Mouse (Mus musculus): ENCODE measurements around the gene Slc24a4.

Gene Slc24a4

DNA sequence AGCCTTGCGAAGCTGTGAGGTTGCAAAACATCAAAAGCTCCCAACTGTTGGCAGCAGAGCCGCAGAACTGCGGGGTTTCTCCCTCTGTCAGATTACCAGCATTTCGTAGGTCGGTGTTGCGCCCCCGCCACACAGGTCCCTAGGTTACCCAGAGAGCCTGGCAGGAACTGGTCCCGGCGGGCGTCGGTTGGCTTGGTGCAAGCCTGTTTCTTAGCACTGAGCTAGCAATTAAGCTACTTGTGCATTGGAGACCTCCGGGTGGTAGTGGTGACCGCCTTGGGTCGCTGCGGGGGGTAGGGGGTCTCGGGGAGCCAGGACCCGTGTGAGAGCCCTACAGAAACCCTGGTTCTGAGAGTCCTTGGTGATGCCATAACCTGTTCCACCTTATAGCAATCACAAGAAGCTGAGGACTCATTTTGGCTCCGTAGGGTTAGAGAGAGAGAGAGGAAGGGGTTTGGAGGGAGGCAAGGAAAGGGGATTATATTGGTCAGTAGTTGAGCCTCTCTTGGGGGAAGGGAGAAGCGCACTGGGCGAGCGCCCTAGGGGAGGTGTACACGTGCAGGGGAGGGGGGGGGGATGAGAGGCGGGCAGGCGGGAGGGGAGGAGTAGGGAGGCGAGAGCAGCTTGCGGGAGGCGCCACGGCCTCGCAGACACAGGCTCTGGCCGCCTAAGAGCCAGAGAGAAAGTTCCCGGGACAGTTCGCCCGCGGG lies at the start of gene Slc24a4:
Slc24a4 (plus strand) TSS at position 653 of the 710 bp plus-strand sequence.
- CTCF ChIA-PET = interaction anchor here (0.6 kb wide), 1 partner anchor 291 kb away, joined by 3 read pairs; no protein-coding TSS in a partner anchor

GRCm38 (mm10) chr12:102082648-102083425 lies 45.7 kb upstream of the Slc24a4 start:
- CTCF ChIA-PET = no interaction called here

DNA sequence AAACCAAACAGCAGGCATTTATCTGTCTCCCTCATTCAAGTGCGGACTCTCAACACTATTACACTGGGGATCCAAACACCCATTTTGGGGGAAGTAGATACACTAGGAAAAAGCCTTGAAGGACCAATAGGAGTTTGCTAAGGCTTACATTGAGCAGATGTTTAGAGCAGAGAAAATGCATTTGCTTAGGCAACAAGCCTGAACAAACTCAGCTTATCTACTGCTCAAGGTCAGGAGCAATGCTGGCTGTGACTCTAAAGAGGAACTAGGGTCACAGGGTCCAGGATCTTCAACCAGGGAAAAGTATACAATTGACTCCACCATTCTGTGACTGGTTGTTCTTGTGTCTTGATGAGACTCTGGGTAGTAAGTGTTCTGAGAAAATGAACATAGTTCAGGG lies 38.0 kb upstream of the Slc24a4 start:
- CTCF ChIA-PET = no interaction called here

- CTCF ChIA-PET = no interaction called here
Measured at GRCm38 (mm10) chr12:102092342-102093094, 36.0 kb upstream of the Slc24a4 start.

DNA sequence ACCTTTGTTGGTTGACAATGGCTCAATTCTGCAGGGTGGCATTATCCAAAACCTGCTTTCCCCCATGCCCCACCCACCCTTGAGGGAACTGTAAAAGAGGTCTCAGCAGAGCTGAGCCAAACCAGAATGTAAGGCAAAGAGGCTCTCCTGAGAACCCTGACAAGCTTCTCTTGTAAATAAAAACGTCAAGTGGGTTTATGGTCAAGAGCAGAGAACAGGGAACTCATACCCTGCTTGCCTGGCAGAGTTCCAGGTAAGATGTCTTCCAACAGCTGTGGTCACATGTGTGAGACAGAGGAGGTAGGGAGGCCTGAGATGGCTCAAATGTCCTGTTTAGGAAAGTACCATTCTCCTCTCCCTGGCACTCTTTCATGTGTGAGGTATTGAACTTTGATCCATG lies 22.5 kb upstream of the Slc24a4 start:
- CTCF ChIA-PET = no interaction called here

DNA sequence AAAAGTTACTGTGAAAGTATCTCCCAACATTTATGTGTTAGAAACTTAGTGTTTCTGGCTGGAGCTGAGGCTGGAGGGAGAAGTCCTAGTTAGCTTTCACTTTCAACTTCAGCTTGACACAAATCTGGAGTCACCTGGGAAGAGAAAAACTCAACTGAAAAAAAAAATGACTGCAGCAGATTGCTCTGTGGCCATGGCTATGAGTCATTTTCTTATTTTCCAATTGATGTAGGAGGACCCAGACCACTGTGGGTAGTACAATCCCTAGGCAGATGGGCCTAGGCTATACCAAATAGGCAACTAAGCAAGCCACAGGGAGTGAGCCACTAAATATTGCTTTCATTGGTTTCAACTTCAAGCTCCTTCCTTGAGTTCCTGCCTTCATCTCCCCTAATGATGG lies 19.7 kb upstream of the Slc24a4 start:
- CTCF ChIA-PET = no interaction called here

GRCm38 (mm10) chr12:102112491-102112890 lies 16.0 kb upstream of the Slc24a4 start:
- CTCF ChIA-PET = no interaction called here

- CTCF ChIA-PET = no interaction called here
Measured at GRCm38 (mm10) chr12:102112901-102113300, 15.6 kb upstream of the Slc24a4 start.

- CTCF ChIA-PET = no interaction called here
Measured at GRCm38 (mm10) chr12:102113391-102113790, 15.1 kb upstream of the Slc24a4 start.

- CTCF ChIA-PET = no interaction called here
Measured at GRCm38 (mm10) chr12:102116580-102116979, 12.0 kb upstream of the Slc24a4 start.

DNA sequence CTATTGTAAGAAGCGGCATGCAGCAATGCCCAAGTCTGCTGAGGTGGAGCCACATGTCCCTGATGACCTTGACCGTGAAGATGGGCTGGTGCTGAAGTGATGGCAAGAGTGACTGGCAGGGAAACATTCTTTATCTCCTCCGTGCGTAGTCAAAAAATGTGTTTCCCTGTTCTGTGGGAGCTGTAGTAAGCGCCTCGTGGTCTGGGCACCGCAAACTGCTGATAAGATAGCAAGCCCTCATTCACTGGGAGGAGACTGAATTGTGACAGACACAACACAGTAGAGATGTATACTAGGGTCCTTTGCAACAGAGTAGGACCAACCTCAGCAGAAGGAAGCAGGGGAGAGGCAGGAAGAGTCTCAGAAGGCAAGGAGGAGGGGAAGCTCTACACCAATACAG lies 10.5 kb upstream of the Slc24a4 start:
- CTCF ChIA-PET = no interaction called here

DNA sequence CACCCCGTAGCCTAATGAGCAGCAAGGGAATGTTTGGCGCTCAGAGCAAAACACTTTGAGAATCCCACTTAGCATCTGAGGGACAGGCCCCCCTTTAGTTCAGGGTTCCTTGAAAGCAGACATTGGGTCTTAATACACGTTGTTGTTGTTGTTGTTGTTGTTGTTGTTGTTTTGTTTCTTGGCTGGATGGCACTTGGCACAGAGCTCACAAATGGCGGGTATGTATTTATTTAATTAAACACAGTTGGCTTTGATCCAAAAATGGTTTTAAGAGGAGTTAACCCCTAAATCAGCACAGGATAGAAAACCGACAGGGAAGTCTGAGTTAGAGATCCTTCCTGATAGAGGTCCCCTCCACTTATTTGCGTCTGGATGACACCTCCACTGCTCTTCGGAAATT lies 932 bp upstream of the Slc24a4 start:
- CTCF ChIA-PET = no interaction called here

DNA sequence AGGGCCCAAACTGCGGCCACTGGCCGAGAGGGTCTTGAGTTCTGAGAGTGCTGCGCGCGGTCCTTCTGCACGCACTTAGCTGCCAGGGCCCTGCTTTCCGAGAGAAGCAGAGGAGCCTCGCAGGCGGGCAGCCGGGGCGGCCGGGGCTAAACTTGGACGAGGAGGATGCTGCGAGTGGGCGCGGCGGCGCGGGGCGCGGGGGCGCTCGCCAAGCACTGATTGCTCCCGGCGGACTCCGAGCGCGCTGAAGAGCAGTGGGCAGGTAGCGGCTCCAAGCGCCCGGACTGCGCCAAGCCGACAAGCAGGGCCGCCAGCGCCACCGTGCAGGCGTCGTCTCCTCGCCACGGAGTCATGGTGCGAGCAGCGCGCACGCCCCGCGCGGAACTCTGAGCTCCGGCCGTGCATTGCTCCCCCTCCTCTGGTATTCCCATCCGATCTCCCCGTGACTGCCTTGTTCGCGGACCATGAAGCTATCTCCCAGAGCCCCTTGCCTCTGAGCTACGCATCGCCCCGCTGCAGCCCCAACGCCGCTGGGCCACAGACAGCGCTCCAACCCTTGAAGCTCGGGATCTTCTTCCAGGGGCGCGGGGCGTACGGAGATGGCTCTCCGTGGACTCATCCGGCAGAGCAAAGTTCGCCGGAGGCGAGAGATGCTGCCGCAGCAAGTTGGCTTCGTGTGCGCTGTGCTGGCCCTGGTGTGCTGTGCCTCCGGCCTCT lies 416 bp downstream of the Slc24a4 start:
- CTCF ChIA-PET = interaction anchor here (0.6 kb wide), 1 partner anchor 290 kb away, joined by 3 read pairs; no protein-coding TSS in a partner anchor

DNA sequence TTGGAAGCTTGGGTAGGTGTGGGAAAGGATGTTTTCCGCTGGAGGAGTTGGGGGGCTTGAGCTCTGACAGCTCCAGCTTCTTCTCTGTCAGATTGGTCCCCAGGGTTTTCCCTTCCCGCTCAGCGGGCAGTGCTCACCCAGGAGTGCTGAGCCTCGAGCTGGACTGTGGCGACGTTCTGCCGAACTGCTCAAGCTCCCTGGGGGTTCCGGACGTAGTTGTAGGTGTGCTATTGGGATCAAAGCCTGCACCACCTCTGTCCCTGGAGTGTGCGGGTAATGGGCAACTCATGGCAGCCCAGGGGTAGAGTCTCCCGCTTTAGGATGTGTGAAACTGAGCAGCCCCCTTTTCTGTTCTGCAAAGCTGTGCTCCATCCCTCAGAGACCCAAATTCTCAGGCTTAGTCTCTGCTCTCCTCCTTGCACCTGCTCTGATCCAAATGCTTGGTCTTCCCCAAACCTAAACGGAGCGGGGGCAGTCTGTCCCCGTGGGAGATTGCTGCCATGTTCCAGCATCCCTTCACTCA lies 1.0 kb downstream of the Slc24a4 start:
- CTCF ChIA-PET = no interaction called here

DNA sequence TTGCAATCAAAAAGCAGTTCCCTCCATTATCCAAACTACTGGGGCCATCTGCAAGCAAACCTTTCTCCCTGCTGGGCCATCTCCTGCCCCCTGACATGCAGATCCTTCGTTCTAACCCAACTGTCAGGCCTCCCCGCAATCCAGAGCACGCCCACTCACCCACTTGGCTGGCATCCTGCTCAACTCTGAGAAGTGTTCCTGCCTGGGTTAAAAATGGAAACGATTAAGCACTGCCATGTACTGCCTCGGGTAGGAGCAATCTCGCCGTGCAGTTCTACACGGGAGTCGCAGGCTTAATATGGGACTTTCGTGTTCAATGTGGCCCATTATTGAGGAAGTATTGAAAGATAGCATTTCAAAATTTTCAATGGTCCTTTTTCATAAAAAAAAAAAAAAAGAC lies 11.2 kb downstream of the Slc24a4 start:
- CTCF ChIA-PET = no interaction called here

GRCm38 (mm10) chr12:102141330-102141729 lies 12.8 kb downstream of the Slc24a4 start:
- CTCF ChIA-PET = interaction anchor here (0.7 kb wide), 1 partner anchor 16 kb away, joined by 7 read pairs; no protein-coding TSS in a partner anchor

DNA sequence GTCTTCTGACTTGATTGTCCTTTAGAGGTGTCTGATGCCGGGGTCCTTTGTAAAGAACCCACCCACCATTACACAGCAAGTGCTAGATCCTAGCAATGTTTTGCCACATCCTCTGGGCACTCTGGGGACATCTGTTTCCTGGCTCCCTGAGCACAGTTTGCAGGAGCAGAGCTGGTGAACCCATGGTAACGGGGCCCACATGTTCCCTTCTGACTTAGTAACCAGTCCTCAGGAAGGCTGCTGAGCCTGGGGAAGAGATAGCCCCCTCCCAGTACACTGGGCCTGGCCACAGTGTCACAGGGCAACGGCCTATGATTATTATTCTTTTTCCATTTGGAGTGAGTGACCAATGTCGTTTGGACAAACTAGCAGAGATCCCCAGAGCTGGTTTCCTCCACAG lies 19.1 kb downstream of the Slc24a4 start:
- CTCF ChIA-PET = no interaction called here

GRCm38 (mm10) chr12:102148746-102149145 lies 20.2 kb downstream of the Slc24a4 start:
- CTCF ChIA-PET = interaction anchor here (0.6 to 0.7 kb wide), 2 partner anchors 237 to 397 kb away, joined by 3 to 5 read pairs; no protein-coding TSS in a partner anchor

DNA sequence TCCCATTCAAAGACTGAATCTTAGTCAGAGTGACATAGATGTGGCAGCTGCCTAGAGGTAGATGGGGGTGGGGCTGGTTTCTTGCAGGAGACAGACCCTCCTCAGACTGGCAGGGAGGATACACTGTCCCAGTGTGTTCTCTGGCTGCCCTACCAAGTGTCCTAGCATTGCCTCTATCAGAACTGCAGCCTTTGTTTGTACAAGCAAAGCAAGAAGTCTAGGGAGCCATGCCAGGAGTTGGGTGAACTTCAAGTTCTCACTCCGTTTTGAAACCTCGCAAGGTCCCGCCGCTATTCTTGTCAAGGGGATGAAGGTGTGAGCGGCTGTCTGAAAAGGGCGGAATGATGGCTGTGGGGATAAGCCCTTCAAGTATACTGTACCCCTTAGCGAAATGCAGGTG lies 22.7 kb downstream of the Slc24a4 start:
- CTCF ChIA-PET = interaction anchor here (0.6 kb wide), 1 partner anchor 236 kb away, joined by 4 read pairs; no protein-coding TSS in a partner anchor

DNA sequence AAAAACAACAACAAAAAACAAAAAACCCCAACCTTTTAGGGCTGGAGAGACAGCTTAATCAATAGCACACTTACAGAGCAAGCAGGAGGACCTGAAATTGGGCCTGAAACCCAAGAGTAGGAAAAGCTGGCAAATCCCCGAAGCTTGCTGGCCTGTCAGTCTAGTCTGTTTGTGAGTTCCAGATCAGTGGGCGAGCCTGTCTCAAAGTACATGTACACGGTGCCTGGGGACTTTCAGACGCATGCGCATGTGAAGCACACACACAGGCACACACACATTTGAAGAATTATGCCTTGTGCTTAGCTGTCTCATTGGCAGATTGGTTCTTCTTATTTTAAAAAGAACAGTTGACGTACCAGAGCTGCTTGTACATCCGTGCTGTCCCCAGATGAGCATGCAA lies 25.3 kb downstream of the Slc24a4 start:
- CTCF ChIA-PET = no interaction called here

DNA sequence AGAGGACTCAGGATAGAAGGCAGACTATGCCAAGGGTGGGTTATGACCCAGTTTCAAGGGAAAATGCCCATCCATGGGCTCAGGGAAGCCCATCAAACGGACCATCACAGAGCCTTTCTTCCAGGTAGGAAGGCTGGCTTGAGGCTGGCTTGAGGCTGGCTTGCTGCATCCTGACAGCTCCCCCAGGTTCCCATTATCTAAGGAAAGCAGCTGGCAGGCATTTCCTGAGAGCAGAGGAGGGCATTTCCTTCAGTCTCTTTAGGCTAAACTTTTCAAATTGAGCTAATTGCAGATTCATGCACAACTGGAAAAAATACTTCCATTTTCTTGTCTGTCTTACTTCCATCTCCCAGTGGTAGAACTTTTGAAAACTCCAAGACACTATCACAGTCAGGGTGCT lies 26.3 kb downstream of the Slc24a4 start:
- CTCF ChIA-PET = interaction anchor here (0.6 kb wide), 1 partner anchor 55 kb away, joined by 3 read pairs; no protein-coding TSS in a partner anchor

Measured in spleen, embryonic (tissue).